Mouse (Mus musculus): ENCODE results near the gene 1700020L24Rik.

DNA sequence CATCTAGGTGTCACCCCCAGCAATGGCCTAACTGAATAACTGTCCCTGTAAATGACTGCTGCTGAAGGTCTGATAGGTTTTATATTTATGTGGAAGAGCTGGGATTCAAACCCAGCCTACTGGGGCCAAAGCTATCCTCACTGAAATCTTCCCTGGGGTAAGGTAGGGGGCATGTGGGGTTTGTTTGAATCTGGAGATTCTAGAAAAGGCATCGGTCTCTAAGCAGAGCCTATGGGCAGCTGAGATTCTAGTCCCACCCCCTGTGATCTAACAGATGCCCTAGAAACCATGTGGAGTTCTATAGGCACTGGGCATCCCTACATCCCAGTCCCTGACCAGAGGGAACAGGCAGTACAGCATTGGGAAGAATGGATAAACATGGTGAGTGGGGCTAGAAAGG, at the start of gene 1700020L24Rik:
- no peak for TF ChIP-seq CTCF (IDR thresholded peaks at IDR 0.05; ENCODE audit: control insufficient read depth, insufficient read depth, insufficient read length)
- TF ChIP-seq MYOD1 (IDR thresholded peaks at IDR 0.05; ENCODE audit: control insufficient read depth, insufficient read length, low read depth): no peak
